Mouse (Mus musculus) megakaryocyte, embryonic 14.5 days (primary cell): ENCODE results near the gene Bsg. TPM values are rescaled to one million over a fixed set of nuclear protein-coding genes. Genes with fewer than 3 reads are reported as not detected.
A peak's percentile ranks its signal among the peaks of the same experiment; 100 is the strongest.

Experiments
- H3K27me3 ChIP-seq: replicated peaks from 2 replicates; pipeline ENCODE3; 2012; ENCODE audit warnings: inconsistent platforms
- H3K36me3 ChIP-seq: replicated peaks from 2 replicates; pipeline ENCODE3; 2012; ENCODE audit warnings: low read length, inconsistent platforms, mixed read lengths
- H3K4me1 ChIP-seq: 2 replicates; pipeline ENCODE4 v1.6.1; 2012; ENCODE audit warnings: inconsistent platforms
- H3K4me3 ChIP-seq: replicated peaks from 2 replicates; pipeline ENCODE3; 2012; ENCODE audit warnings: moderate library complexity, mild to moderate bottlenecking, inconsistent platforms
- H3K9me3 ChIP-seq: 2 replicates; pipeline ENCODE4 v1.6.1; 2012; ENCODE audit warnings: inconsistent platforms
- FLI1 ChIP-seq: IDR thresholded peaks from 2 replicates; pipeline ENCODE4 v1.6.1; 2012; ENCODE audit warnings: low read length, inconsistent platforms, mixed read lengths
- GATA1 ChIP-seq: IDR thresholded peaks from 3 replicates; pipeline ENCODE4 v1.6.1; 2012; ENCODE audit warnings: mixed read lengths, low read length, inconsistent platforms, borderline replicate concordance
- polyA plus RNA-seq: library from polyadenylated mRNA; stranded (reverse); fragments of >175 nt; gene quantifications from 2 replicates; pipeline ENCODE4 v1.2.3, GENCODE M21; 2012; ENCODE audit warnings: low replicate concordance; ENCODE audit not compliant: insufficient read depth

Gene Bsg
- polyA plus RNA-seq, 1 experiment = 3,272 TPM

DNA sequence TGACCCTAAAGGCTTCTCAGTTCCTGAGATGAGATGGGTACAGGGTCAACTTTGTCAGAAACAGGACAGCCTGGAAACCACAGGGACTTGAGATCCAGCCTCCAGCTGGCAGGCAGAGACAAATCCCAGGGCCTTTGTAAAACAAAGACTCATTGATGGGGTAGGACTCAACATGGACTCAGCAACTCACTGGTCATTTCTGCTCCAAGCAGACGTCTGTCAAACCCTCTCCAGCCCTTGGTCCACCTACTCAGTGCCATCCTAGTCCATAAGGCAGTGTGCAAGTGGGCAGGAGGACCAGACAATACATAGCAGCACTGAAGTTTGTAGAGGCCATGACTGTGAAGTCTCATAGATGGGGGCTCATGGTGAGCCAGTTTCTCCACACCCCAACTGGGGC is 8.9 kb downstream of the Bsg start:
- Histone ChIP-seq H3K27me3 (peaks cover 40% of the 10 kb centered on the region), H3K36me3 (peaks cover 41% of the 10 kb centered on the region), H3K9me3 (0 out of 2 replicates have a peak, but pooled peaks cover under 1% of the 10 kb centered on the region), H3K4me1 (peaks cover 77% of the 10 kb centered on the region), H3K4me3 (no peak overlapping the region)
- TF ChIP-seq FLI1 (no peak), GATA1 (no peak)

DNA sequence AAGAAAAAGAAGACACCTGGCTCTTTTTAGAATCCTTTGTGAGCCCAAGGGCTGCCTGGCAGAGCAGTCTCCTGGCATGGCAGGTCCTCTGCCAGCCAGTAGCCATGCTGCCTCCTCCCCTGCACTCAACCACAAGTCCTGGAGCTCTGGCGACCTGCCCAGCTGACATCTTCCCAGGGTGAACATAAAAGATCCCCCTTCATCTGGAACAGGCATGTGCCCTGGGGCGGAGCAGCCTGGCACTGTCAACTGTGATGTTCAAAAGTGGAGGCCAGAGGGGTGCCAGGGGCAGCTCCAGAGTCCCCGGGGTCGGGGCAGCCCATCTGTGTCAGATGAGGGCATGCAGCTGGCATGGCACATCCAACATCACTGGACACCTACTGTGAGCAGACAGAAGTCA is 10.7 kb downstream of the Bsg start:
- H3K9me3 ChIP-seq = 0 out of 2 replicates have a peak, but pooled peaks cover 3% of the 10 kb centered on the region
- H3K27me3 ChIP-seq = peaks cover 58% of the 10 kb centered on the region
- H3K4me3 ChIP-seq = no peak overlapping the region
- H3K4me1 ChIP-seq = peaks cover 58% of the 10 kb centered on the region
- no peak for TF ChIP-seq GATA1
- no peak for TF ChIP-seq FLI1
- peaks cover 22% of the 10 kb centered on the region for H3K36me3 ChIP-seq

DNA sequence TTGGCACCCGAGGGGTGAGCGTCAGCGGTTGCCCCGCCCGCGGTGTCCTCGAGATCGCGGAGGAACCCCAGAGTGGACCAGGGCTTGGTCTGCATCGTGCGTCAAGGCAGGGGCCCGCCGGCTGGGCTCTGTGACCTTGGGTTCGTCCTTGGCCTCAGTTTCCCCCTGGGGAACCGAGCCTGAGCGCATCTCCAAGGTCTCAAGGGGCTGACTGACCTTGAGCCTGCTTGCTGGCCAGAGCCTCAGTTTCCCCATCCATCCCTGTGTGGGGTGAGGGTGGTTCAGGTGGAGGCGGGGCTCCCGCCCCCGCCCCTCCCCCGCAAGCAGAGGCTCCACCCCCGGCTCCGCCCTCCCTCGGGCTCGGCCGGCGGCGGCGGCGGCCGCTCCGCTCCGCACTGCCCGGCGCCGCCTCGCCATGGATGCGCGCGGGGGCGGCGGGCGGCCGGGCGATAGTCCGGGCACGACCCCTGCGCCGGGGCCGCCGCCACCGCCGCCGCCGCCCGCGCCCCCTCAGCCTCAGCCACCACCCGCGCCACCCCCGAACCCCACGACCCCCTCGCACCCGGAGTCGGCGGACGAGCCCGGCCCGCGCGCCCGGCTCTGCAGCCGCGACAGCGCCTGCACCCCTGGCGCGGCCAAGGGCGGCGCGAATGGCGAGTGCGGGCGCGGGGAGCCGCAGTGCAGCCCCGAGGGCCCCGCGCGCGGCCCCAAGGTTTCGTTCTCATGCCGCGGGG is 12.1 kb downstream of the Bsg start, which contains the start of gene Hcn2:
Hcn2 (plus strand) TSS at position 381 of the 734 bp plus-strand sequence.
- no peak for TF ChIP-seq FLI1
- TF ChIP-seq GATA1 = no peak
- peaks cover 44% of the 10 kb centered on the region for H3K4me1 ChIP-seq
- peaks cover 8% of the 10 kb centered on the region for H3K36me3 ChIP-seq
- H3K27me3 ChIP-seq = peaks cover 73% of the 10 kb centered on the region
- H3K9me3 ChIP-seq = 0 out of 2 replicates have a peak, but pooled peaks cover 3% of the 10 kb centered on the region
- peak within 1 kb of the TSS; percentile 90 for H3K4me3 ChIP-seq

DNA sequence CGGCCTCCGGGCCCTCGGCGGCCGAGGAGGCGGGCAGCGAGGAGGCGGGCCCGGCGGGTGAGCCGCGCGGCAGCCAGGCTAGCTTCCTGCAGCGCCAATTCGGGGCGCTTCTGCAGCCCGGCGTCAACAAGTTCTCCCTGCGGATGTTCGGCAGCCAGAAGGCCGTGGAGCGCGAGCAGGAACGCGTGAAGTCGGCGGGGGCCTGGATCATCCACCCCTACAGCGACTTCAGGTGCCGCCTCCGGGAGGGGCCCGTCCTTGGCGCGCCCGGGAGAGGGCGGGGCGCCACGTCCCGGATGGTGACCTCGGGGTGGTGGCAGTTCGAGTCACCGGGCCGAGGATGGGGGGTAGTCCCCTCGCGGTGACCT is 12.7 kb downstream of the Bsg start:
- Histone ChIP-seq H3K36me3 (peaks cover 3% of the 10 kb centered on the region), H3K27me3 (peaks cover 78% of the 10 kb centered on the region), H3K9me3 (0 out of 2 replicates have a peak, but pooled peaks cover 3% of the 10 kb centered on the region), H3K4me3 (peak overlapping the region; percentile 90), H3K4me1 (peaks cover 39% of the 10 kb centered on the region)
- TF ChIP-seq GATA1 = no peak
- TF ChIP-seq FLI1 = no peak

DNA sequence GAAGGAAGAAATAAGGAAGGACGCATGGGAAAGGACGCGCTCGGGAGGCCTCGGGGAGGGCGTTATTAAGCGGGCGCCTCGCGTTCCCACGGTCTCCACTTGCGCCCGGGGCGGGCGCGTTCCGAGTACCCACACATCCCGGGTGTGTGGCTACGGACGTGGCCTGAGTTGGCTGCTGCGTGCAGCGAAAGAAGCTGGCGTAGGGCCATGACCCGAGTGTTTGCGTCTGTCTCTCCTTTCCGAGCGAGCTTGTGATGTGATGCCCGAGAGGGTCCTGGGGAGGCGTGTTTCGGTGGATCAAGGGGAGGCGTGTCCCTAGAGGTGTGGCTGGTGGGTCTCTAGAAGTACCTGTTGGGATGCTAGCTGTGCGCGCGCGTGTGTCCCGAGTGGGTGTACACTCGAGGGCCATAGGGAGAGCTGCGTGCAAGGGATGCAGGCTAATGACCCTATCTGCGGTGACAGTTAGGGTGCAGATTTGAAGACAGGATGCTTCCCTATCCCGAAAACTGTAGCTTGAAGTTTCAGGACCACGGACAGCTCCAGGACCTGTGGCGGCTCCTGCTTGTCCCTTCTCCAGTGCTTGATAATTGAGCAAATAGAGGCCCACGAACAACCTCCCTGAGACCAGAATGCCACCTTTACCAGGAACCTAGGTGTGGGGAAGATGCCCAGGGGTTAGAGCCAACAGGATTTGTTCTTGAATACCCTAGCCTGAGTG is 13.5 kb downstream of the Bsg start:
- Histone ChIP-seq H3K9me3 (0 out of 2 replicates have a peak, but pooled peaks cover 3% of the 10 kb centered on the region), H3K4me1 (peaks cover 30% of the 10 kb centered on the region), H3K4me3 (peak overlapping the region; percentile 90), H3K27me3 (peaks cover 86% of the 10 kb centered on the region), H3K36me3 (no peaks in the 10 kb centered on the region)
- TF ChIP-seq FLI1 = no peak

DNA sequence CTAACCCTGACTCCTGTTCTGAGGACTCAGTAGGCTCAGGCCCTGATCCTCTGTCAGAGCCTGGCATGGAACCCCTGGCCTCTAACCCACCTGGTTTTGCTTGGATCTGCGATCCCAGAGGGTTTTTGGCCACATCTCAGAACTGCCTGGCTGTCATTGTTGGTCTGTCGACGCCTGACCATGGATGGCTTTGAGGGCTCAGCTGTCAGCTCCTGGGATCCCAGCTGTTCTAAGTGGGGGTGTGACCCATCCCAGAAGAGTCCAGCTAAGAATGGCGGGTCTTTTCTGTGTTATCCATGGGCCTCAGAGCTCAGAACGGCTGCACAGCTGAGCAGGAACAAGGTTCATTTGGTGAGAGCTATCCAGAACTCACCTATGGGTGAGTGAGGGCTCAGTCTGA is 16.8 kb downstream of the Bsg start:
- Histone ChIP-seq H3K27me3 (peaks cover 90% of the 10 kb centered on the region), H3K4me1 (peaks cover 19% of the 10 kb centered on the region), H3K4me3 (no peak overlapping the region), H3K36me3 (no peaks in the 10 kb centered on the region), H3K9me3 (0 out of 2 replicates have a peak, but pooled peaks cover 3% of the 10 kb centered on the region)
- TF ChIP-seq GATA1 (no peak), FLI1 (no peak)

DNA sequence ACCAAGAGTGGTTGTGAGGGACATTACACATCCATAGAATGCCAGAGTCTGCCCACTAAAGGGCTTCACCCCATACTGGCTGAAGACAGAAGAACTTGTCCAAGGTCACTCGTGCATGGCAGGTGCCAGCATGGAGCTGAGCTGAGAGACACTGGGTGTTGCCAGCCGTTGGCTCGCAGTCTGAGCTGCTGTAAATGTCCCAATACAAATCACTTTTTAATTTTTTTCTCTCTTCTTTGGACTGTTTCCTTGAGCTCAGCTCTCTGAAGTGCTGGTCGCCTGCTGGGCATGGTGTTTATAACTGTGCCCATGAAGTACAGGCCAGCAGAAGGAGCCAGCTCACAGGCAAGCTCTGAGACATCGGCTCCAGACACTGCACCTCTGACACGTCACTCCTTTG is 18.8 kb downstream of the Bsg start:
- no peak for TF ChIP-seq GATA1
- no peak for TF ChIP-seq FLI1
- Histone ChIP-seq H3K27me3 (peaks cover 76% of the 10 kb centered on the region), H3K4me3 (no peak overlapping the region), H3K9me3 (peaks cover 9% of the 10 kb centered on the region), H3K4me1 (peaks cover 4% of the 10 kb centered on the region; the same call in 1 of the 2 replicates), H3K36me3 (no peaks in the 10 kb centered on the region)

DNA sequence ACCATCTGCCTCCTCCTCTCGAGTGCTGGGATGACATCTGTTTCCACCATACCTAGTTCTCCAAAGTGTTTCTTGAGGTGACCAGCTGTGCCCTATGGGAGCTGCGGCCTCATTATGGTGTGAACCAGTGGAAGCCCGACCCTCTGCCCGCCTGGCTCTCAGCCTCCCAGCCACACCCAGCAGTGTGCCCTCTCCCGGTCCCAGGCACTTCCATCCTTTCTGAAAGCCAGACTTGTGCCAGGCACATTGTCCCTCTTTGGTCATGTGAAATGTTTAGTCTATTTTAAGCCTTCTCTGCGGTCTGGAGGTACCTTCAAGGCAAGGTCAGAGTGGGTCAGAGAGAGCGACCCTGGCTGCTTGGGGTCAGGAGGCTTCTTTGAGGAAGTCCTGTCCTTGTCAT is 19.4 kb downstream of the Bsg start:
- Histone ChIP-seq H3K27me3 (peaks cover 76% of the 10 kb centered on the region), H3K9me3 (peaks cover 8% of the 10 kb centered on the region), H3K4me1 (peaks cover 10% of the 10 kb centered on the region; the same call in 1 of the 2 replicates), H3K36me3 (no peaks in the 10 kb centered on the region), H3K4me3 (no peak overlapping the region)
- TF ChIP-seq GATA1 = no peak
- no peak for TF ChIP-seq FLI1

DNA sequence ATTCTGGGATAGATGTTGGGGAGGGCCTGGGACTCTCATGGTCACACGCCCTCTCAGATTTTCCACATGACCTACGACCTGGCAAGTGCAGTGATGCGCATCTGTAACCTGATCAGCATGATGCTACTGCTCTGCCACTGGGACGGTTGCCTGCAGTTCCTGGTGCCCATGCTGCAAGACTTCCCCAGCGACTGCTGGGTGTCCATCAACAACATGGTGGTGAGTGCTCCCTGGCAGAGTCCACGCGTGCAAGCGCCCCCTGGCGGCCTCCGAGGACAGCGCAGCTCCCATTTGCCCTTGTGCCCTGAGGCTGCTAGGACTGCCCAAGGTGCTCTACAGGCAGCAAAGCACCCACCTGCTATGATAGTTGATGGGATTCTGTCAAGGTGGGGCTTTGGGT is 21.8 kb downstream of the Bsg start:
- TF ChIP-seq FLI1 (no peak), GATA1 (no peak)
- H3K27me3 ChIP-seq = peaks cover 67% of the 10 kb centered on the region
- peak overlapping the region; percentile 31 for H3K4me3 ChIP-seq
- H3K4me1 ChIP-seq = peaks cover 14% of the 10 kb centered on the region; the same call in 1 of the 2 replicates
- no peaks in the 10 kb centered on the region for H3K36me3 ChIP-seq
- H3K9me3 ChIP-seq = peaks cover 8% of the 10 kb centered on the region
